Mouse (Mus musculus): Measurements from ENCODE around the gene Mdh2. TPM values are rescaled to one million over a fixed set of nuclear protein-coding genes. Genes with fewer than 3 reads are reported as not detected.

The Mdh2 gene
- total RNA-seq, 1 experiment from 2014 or later = 208 TPM

GRCm38 (mm10) chr5:135772519-135772918, 5.8 kb upstream of the Mdh2 start:
- ATAC-seq (replicated peaks; ENCODE audit: low read depth, poor library complexity, severe bottlenecking) = peak; percentile 52

- ATAC-seq (replicated peaks; ENCODE audit: low read depth, poor library complexity, severe bottlenecking) = no peak
Observed at GRCm38 (mm10) chr5:135776546-135776945, 1.7 kb upstream of the Mdh2 start.

GRCm38 (mm10) chr5:135777796-135778470, 347 bp upstream of the Mdh2 start, which contains the start of gene Styxl1:
Gene Styxl1, minus strand, starts transcription at chr5:135778385.
- peak; percentile 10; the same call in 1 of the 2 replicates for ATAC-seq (replicated peaks; ENCODE audit: low read depth, poor library complexity, severe bottlenecking)

GRCm38 (mm10) chr5:135780331-135780730, 2.1 kb downstream of the Mdh2 start:
- no peak for ATAC-seq (replicated peaks; ENCODE audit: low read depth, poor library complexity, severe bottlenecking)

- no peak for ATAC-seq (replicated peaks; ENCODE audit: low read depth, poor library complexity, severe bottlenecking)
Observed at GRCm38 (mm10) chr5:135782901-135783300, 4.6 kb downstream of the Mdh2 start.

GRCm38 (mm10) chr5:135793996-135794858, 15.9 kb downstream of the Mdh2 start:
- peak; percentile 93 for ATAC-seq (replicated peaks; ENCODE audit: low read depth, poor library complexity, severe bottlenecking)

- no peak for ATAC-seq (replicated peaks; ENCODE audit: low read depth, poor library complexity, severe bottlenecking)
Observed at GRCm38 (mm10) chr5:135794859-135795181, 16.5 kb downstream of the Mdh2 start.

GRCm38 (mm10) chr5:135799746-135800145, 21.5 kb downstream of the Mdh2 start:
- ATAC-seq (replicated peaks; ENCODE audit: low read depth, poor library complexity, severe bottlenecking) = no peak

- ATAC-seq (replicated peaks; ENCODE audit: low read depth, poor library complexity, severe bottlenecking) = no peak
Observed at GRCm38 (mm10) chr5:135800927-135801326, 22.6 kb downstream of the Mdh2 start.

- ATAC-seq (replicated peaks; ENCODE audit: low read depth, poor library complexity, severe bottlenecking) = no peak
Observed at GRCm38 (mm10) chr5:135802641-135803040, 24.4 kb downstream of the Mdh2 start.

GRCm38 (mm10) chr5:135803135-135803534, 24.9 kb downstream of the Mdh2 start:
- no peak for ATAC-seq (replicated peaks; ENCODE audit: low read depth, poor library complexity, severe bottlenecking)

GRCm38 (mm10) chr5:135803676-135804075, 25.4 kb downstream of the Mdh2 start:
- ATAC-seq (replicated peaks; ENCODE audit: low read depth, poor library complexity, severe bottlenecking) = no peak

GRCm38 (mm10) chr5:135804735-135805134, 26.5 kb downstream of the Mdh2 start:
- ATAC-seq (replicated peaks; ENCODE audit: low read depth, poor library complexity, severe bottlenecking) = no peak

GRCm38 (mm10) chr5:135806555-135807262, 28.4 kb downstream of the Mdh2 start, which contains the start of gene Srrm3:
Gene Srrm3, plus strand, starts transcription at chr5:135806890.
- peak; percentile 99 for ATAC-seq (replicated peaks; ENCODE audit: low read depth, poor library complexity, severe bottlenecking)

- no peak for ATAC-seq (replicated peaks; ENCODE audit: low read depth, poor library complexity, severe bottlenecking)
Observed at GRCm38 (mm10) chr5:135807263-135807637, 29.0 kb downstream of the Mdh2 start.

- no peak for ATAC-seq (replicated peaks; ENCODE audit: low read depth, poor library complexity, severe bottlenecking)
Observed at GRCm38 (mm10) chr5:135812991-135813390, 34.7 kb downstream of the Mdh2 start.

- ATAC-seq (replicated peaks; ENCODE audit: low read depth, poor library complexity, severe bottlenecking) = no peak
Observed at GRCm38 (mm10) chr5:135818491-135818890, 40.2 kb downstream of the Mdh2 start.

- ATAC-seq (replicated peaks; ENCODE audit: low read depth, poor library complexity, severe bottlenecking) = no peak
Observed at GRCm38 (mm10) chr5:135822316-135822944, 44.1 kb downstream of the Mdh2 start.

GRCm38 (mm10) chr5:135824517-135824916, 46.2 kb downstream of the Mdh2 start:
- ATAC-seq (replicated peaks; ENCODE audit: low read depth, poor library complexity, severe bottlenecking) = no peak

- no peak for ATAC-seq (replicated peaks; ENCODE audit: low read depth, poor library complexity, severe bottlenecking)
Observed at GRCm38 (mm10) chr5:135826225-135826624, 47.9 kb downstream of the Mdh2 start.

Measured in common myeloid progenitor, adult 5-6 weeks (primary cell).